Mouse (Mus musculus) heart, postnatal 0 days (tissue): ENCODE measurements at regions not wholly inside any gene's neighbourhood (a gene's known extent, or its start where the extent isn't known, plus 50 kb on each side); places are given as distances from the start of the nearest gene placed in this dataset.

Experiments
- ATAC-seq: fragments of 200-750 bp; cut with Nextera tagmentation; 2 replicates; pipeline ENCODE4 v1.8.0; 2017; ENCODE audit warnings: low read depth, moderate number of reproducible peaks, moderate library complexity; ENCODE audit not compliant: insufficient read depth
- DNase-seq: peaks from one replicate; pipeline ENCODE4 v3.0.0-alpha.2; 2016; ENCODE audit warnings: low spot score
- H3K27ac ChIP-seq: fragments of 300-500 bp; sonication (generic); 2 replicates; pipeline ENCODE4 v1.5.1; 2014; ENCODE audit warnings: low read depth, mild to moderate bottlenecking
- H3K27me3 ChIP-seq: fragments of 300-500 bp; sonication (generic); 2 replicates; pipeline ENCODE4 v1.6.1; 2014; ENCODE audit warnings: low read length, mixed read lengths; ENCODE audit not compliant: control insufficient read depth, insufficient read depth
- H3K36me3 ChIP-seq: fragments of 300-500 bp; sonication (generic); replicated peaks from 2 replicates; pipeline ENCODE4 v1.6.1; 2014; ENCODE audit warnings: low read length, mixed read lengths; ENCODE audit not compliant: control insufficient read depth, insufficient read depth
- H3K4me1 ChIP-seq: fragments of 300-500 bp; sonication (generic); 2 replicates; pipeline ENCODE4 v1.6.1; 2014; ENCODE audit warnings: antibody characterized with exemption; ENCODE audit not compliant: control insufficient read depth, insufficient read depth
- H3K4me2 ChIP-seq: fragments of 300-500 bp; sonication (generic); 2 replicates; pipeline ENCODE4 v1.6.1; 2014; ENCODE audit warnings: low read depth, mild to moderate bottlenecking, low read length, moderate library complexity
- H3K4me3 ChIP-seq: fragments of 300-500 bp; sonication (generic); 2 replicates; pipeline ENCODE4 v1.5.1; 2014; ENCODE audit warnings: low read depth, low read length
- H3K9ac ChIP-seq: fragments of 300-500 bp; sonication (generic); replicated peaks from 2 replicates; pipeline ENCODE4 v1.6.1; 2014; ENCODE audit warnings: low read depth, low read length, mixed read lengths
- H3K9me3 ChIP-seq: fragments of 300-500 bp; sonication (generic); replicated peaks from 2 replicates; pipeline ENCODE4 v1.6.1; 2016; ENCODE audit warnings: low read length; ENCODE audit not compliant: control insufficient read depth
- CTCF ChIP-seq: IDR thresholded peaks from 2 replicates; pipeline ENCODE4 v1.5.1; 2016; ENCODE audit warnings: antibody characterized with exemption, control low read depth, low read depth
- EP300 ChIP-seq: IDR thresholded peaks from 2 replicates; pipeline ENCODE4 v1.6.1; 2016; ENCODE audit warnings: antibody characterized with exemption, low read depth
- WGBS: fragments of 180-500 bp; shearing (Covaris S2); extraction: QIAGEN DNeasy Blood & Tissue Kit; methylation state at CpG from one replicate; pipeline ENCODE4 v1.1.7; 2014; 5-methylcytosine and 5-hydroxymethylcytosine counted together

DNA sequence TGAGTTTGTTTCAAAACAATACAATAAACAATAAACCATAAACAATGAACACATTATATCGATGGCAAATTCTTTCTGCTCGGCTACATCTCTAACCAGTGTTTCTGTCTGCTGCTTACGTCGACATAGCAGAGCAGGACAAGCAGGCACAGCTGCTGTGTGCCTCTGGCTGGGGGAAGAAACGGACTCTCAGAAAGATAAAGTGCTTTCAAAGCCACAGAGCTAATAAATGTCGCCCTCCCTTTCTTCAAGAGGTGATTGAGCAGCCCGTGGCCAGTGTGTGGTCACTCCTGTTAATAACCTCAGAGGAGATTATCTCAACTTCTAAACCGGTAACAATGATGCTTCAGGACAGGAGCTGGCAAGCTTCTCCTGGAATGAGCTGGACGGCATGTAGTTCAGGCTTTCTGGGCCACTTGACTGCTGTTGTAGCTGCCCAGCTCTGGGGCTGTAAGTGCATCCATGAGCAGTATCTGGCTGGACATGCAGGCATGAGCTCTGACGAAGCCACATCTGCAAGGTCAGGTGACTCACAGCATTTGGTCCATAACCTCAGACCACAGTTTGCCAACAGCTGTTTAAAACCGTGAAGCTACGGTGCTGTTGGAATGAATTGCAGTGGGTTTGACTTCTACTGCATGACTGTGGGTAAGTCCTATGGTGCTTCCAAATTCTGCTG, 55.6 kb downstream of the Evx1 start:
- H3K9me3 ChIP-seq, result no peaks in the 10 kb centered on the region
- H3K4me3 ChIP-seq, result no peak overlapping the region
- WGBS, result 26% methylated on average over 12 of the region's 12 CpGs
- H3K4me2 ChIP-seq, result no peak overlapping the region
- no peak overlapping the region for H3K9ac ChIP-seq
- no peaks in the 10 kb centered on the region for H3K27me3 ChIP-seq
- no peak overlapping the region for H3K27ac ChIP-seq
- no peak for TF ChIP-seq CTCF
- TF ChIP-seq EP300, result no peak
- ATAC-seq (peak; percentile 76), DNase-seq (peak; percentile 31)
- H3K4me1 ChIP-seq, result no peaks in the 10 kb centered on the region
- no peaks in the 10 kb centered on the region for H3K36me3 ChIP-seq

DNA sequence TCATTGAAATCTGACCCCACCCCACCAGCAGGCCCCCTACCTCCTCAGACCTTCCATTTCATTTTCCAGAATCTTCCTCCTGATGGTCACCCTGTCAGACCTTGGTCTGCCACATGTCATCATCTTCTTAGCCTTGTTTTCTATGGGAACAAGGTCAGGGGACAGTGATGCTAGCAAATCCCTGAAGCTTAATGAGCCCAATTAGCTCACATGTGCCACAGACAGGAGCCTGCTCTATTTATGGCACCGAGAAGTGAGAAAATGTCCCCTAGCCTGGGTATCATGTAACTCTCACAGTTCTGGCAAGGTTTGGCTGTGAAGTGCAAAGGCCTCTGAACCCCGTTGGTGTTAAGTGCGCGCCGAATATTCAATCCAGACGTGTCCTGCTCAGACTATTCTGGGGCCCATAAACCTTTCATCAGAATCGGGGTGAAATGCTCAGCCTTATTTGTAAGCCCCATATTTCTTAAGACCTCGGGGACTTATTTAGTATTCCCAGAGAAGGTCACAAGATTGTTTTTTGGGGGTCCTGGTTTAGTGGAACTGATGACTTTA, 57.6 kb downstream of the Evx1 start:
- no peak for TF ChIP-seq CTCF
- no peak for TF ChIP-seq EP300
- no peak overlapping the region for H3K4me2 ChIP-seq
- ATAC-seq (no peak), DNase-seq (no peak)
- H3K9me3 ChIP-seq, result no peaks in the 10 kb centered on the region
- H3K27me3 ChIP-seq, result no peaks in the 10 kb centered on the region
- H3K9ac ChIP-seq, result no peak overlapping the region
- 53% methylated on average over 8 of the region's 8 CpGs for WGBS
- H3K4me3 ChIP-seq, result no peak overlapping the region
- no peaks in the 10 kb centered on the region for H3K4me1 ChIP-seq
- no peak overlapping the region for H3K27ac ChIP-seq
- H3K36me3 ChIP-seq, result no peaks in the 10 kb centered on the region

- no peak for ATAC-seq
- Histone ChIP-seq H3K4me3 (no peak overlapping the region), H3K4me1 (no peaks in the 10 kb centered on the region), H3K36me3 (no peaks in the 10 kb centered on the region), H3K27me3 (no peaks in the 10 kb centered on the region), H3K4me2 (no peak overlapping the region), H3K27ac (no peak overlapping the region), H3K9me3 (0 out of 2 replicates have a peak, but pooled peaks cover 7% of the 10 kb centered on the region), H3K9ac (no peak overlapping the region)
- DNase-seq, result no peak
- whole genome bisulfite sequencing, result 56% methylated on average over 3 of the region's 3 CpGs
- TF ChIP-seq EP300 (no peak), CTCF (no peak)
Observed at GRCm38 (mm10) chr6:52379146-52379545, 65.8 kb downstream of the Evx1 start.

GRCm38 (mm10) chr6:52379588-52379987, 66.3 kb downstream of the Evx1 start:
- Histone ChIP-seq H3K9ac (no peak overlapping the region), H3K27ac (no peak overlapping the region), H3K4me2 (no peak overlapping the region), H3K4me3 (no peak overlapping the region), H3K4me1 (no peaks in the 10 kb centered on the region), H3K36me3 (no peaks in the 10 kb centered on the region), H3K27me3 (no peaks in the 10 kb centered on the region), H3K9me3 (0 out of 2 replicates have a peak, but pooled peaks cover 7% of the 10 kb centered on the region)
- ATAC-seq (no peak), DNase-seq (no peak)
- WGBS, result 55% methylated on average over 5 of the region's 5 CpGs
- TF ChIP-seq EP300 (no peak), CTCF (no peak)

GRCm38 (mm10) chr6:52385044-52385443, 71.7 kb downstream of the Evx1 start:
- no peak overlapping the region for H3K27ac ChIP-seq
- ATAC-seq, result no peak
- H3K9me3 ChIP-seq, result 0 out of 2 replicates have a peak, but pooled peaks cover 7% of the 10 kb centered on the region
- H3K27me3 ChIP-seq, result no peaks in the 10 kb centered on the region
- H3K4me1 ChIP-seq, result no peaks in the 10 kb centered on the region
- H3K4me2 ChIP-seq, result no peak overlapping the region
- WGBS, result 92% methylated on average over 2 of the region's 2 CpGs
- no peak overlapping the region for H3K9ac ChIP-seq
- H3K36me3 ChIP-seq, result no peaks in the 10 kb centered on the region
- no peak overlapping the region for H3K4me3 ChIP-seq
- TF ChIP-seq CTCF (no peak), EP300 (no peak)
- DNase-seq, result no peak

- no peaks in the 10 kb centered on the region for H3K27me3 ChIP-seq
- no peak overlapping the region for H3K27ac ChIP-seq
- H3K4me2 ChIP-seq, result no peak overlapping the region
- WGBS, result 59% methylated on average over 5 of the region's 5 CpGs
- no peak for DNase-seq
- no peaks in the 10 kb centered on the region for H3K9me3 ChIP-seq
- no peak for ATAC-seq
- H3K36me3 ChIP-seq, result no peaks in the 10 kb centered on the region
- H3K9ac ChIP-seq, result no peak overlapping the region
- no peak overlapping the region for H3K4me3 ChIP-seq
- TF ChIP-seq CTCF, result no peak
- no peak for TF ChIP-seq EP300
- H3K4me1 ChIP-seq, result no peaks in the 10 kb centered on the region
Observed at GRCm38 (mm10) chr6:52401404-52401803, 88.1 kb downstream of the Evx1 start.
